Mouse (Mus musculus) spleen, adult 18-20 months (tissue): ENCODE measurements around the gene Trank1.
A peak's percentile ranks its signal among the peaks of the same experiment; 100 is the strongest.

ENCODE experiments used
- DNase-seq, 2 experiments: peaks; one replicate each; pipeline ENCODE4 v3.0.0; 2022; ENCODE audit warnings: mixed read lengths in 2 of 2

The Trank1 gene

DNA sequence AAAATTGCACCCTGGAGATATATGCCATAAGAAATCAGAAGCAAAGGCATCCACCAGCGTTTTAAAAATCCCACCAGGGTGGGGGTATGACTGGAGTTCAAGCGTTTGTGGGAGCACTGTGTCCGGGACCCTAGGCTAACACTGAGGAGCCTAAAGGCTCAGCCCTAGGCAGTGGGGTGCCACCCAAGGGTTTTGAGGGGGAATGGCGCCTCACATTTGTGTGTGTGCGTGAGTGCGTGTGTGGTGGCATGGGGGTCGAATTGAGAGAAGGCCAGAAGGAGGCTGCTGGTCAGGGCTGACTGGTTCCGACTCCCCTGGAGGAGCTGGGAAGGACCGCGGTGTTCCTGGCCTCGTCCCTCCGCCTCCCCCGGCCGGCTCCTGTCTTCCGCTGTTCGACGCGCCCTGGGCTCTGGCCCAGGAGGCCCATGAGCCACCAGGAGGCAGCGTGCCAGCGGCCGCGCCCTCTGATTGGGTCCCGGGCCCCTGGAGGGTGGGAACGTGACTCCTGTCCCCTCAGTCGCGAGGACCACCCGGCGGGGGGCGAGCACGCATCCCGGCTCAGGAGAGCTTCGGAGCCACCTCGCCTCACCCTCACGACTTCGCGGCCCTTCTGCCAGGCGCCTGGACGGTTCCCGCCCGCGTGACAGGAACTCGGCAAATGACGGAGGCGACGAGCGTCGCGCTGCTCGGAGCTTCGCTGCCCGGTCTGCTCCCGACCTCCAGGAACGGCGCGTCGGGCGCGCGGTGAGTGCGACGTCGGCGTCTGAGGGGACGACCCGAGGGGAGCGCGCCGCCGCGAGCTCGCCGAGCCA, at the start of gene Trank1:
Gene Trank1 (plus strand): TSS at position 709 of the 812 bp plus-strand sequence.
- DNase-seq, result no peak

DNA sequence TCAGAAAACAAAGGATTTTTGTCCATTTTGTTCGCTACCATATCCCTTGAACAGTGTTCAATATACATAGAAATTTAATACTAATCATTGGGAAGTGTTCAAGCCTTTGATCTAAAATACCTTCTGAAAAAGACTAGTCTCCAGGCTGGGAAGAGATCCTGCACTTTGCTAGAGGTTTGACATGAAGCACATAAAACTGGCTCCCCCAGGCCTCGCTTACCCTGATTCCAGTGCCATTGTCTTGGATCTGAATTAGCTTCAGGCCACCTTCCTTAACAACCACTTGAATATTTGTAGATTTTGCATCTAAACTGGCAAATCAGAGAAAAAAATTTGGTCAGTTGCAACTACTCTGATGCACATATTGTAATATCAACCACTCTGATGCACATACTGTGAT, 43.5 kb upstream of the Trank1 start:
- DNase-seq, result no peak

GRCm38 (mm10) chr9:111270606-111271005, 40.9 kb upstream of the Trank1 start:
- no peak for DNase-seq

- DNase-seq, result no peak
These were observed 40.5 kb upstream of the Trank1 start for GRCm38 (mm10) chr9:111271056-111271433.

- peak; percentile 97 for DNase-seq
These were observed 39.9 kb upstream of the Trank1 start, which contains the start of the genes Mlh1 and Epm2aip1 for GRCm38 (mm10) chr9:111271434-111272160. TSS of gene Mlh1 (minus strand) at chr9:111271791. TSS of gene Epm2aip1 (plus strand) at chr9:111271929.

DNA sequence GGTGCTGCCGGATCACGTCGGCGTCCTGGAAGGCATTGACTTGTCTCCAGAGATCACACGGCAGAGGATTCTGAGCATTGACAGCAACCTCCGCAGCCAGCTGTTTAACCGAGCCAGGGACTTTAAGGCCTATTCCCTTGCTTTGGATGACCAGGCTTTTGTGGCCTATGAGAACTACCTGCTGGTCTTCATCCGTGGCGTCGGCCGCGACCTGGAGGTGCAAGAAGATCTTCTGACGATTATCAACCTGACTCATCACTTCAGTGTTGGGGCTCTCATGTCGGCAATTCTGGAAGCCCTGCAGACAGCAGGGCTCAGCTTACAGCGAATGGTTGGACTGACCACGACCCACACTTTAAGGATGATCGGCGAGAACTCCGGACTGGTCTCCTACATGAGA, 39.2 kb upstream of the Trank1 start:
- DNase-seq, result no peak

- no peak for DNase-seq
These were observed 38.3 kb upstream of the Trank1 start for GRCm38 (mm10) chr9:111272996-111273785.

- no peak for DNase-seq
These were observed 37.6 kb upstream of the Trank1 start for GRCm38 (mm10) chr9:111273958-111274357.

- DNase-seq, result no peak
These were observed 36.4 kb upstream of the Trank1 start for GRCm38 (mm10) chr9:111275156-111275555.

DNA sequence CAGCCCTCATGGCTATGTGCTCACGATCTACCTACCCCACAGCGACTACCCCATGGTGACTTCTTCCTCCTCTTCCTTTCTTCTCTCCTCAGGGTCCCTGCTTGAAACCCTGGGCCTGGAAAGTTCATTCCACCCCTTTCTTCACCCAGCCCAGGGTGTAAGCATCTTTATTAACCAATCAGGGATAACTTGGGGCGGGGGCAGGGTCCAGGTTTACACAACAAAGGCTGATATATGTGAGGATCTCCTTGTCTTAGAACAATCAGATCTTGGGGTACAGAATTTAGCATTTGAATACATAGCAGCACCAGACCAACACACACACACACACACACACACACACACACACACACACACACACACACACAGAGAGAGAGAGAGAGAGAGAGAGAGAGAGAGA, 26.5 kb upstream of the Trank1 start:
- DNase-seq, result no peak

GRCm38 (mm10) chr9:111285676-111286075, 25.9 kb upstream of the Trank1 start:
- DNase-seq, result no peak

- DNase-seq, result no peak
These were observed 25.1 kb upstream of the Trank1 start for GRCm38 (mm10) chr9:111286468-111286867.

DNA sequence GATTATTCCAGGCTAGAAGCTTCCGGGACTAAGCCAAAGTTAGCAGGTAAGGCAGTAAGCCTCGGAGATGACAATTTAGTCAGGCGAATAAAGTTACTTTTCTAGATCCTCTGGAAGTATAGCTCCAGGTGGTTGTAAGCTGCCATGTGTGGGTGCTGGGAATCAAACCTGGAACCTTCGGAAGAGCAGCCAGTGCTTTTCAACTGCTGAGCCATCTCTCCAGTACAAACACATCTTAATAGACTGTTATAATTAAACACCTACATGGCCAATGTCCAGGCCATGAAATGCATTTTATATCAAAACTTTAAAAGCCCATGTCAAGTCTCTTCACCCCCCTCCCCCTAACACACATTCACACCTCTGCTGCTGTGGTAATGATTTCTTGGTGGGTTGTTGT, 23.6 kb upstream of the Trank1 start:
- no peak for DNase-seq

- no peak for DNase-seq
These were observed 22.2 kb upstream of the Trank1 start for GRCm38 (mm10) chr9:111289294-111289831.

DNA sequence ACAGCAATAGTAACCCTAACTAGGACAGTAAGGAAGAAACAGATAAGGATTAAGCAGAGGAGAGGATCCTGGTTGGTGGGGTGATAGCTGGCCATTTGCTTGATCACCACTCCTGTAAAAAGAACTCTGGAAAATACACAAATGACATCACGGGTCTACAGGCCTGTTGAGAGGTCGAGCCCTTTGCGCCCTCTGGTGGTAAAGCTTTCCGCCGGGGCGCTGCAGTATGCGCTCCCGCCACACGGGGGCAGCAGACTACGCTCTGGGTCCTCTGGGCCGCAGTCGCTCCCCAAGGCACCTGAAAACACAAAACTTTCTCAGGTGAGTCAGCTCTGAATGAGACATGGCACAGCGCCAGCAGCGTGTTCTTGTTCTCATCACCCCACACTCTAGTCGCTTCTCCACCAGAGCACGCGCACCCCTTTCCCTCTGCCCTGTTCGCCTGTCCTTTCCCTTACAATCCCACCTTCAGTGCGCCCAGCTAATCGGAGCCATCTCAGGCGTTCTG, 21.7 kb upstream of the Trank1 start:
- DNase-seq, result peak; percentile 73 to 94

GRCm38 (mm10) chr9:111290539-111291100, 20.9 kb upstream of the Trank1 start:
- DNase-seq, result no peak

- no peak for DNase-seq
These were observed 18.3 kb upstream of the Trank1 start for GRCm38 (mm10) chr9:111293234-111293633.

DNA sequence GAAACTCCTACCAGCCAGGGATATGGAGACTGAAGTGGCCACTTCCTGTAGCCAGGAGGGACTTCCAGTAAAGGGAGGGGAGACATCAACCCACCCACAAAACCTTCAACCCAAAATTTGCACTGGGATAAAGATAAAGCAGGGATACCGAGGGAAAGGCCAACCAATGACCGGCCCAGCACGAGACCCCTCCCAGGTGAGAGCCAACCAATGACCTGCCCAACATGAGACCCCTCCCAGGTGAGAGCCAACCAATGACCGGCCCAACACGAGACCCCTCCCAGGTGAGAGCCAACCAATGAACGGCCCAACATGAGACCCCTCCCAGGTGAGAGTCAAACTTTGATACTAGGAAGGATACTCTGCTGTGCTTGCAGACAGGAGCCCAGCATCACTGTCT, 16.6 kb upstream of the Trank1 start:
- DNase-seq, result no peak

DNA sequence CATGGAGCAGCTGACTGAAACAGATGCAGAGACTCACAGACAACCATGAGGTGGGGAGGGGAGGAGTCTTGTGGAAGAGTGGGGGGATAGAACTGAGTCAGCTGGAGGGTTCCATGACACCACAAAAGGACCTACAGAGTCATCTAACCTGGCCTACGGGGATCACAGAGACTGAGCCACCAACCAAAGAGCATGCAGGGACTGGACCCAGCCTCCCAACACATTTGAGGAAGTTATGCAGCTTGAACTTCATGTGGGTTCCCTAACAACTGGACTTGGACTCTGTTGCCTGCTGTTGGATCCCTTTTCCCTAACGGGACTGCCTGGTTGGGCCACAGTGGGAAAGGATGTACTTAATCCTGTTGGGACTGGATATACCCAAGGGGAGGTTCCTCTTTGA, 16.2 kb upstream of the Trank1 start:
- DNase-seq, result no peak

- DNase-seq, result no peak
These were observed 15.1 kb upstream of the Trank1 start for GRCm38 (mm10) chr9:111296433-111296832.

GRCm38 (mm10) chr9:111298606-111299005, 12.9 kb upstream of the Trank1 start:
- DNase-seq, result no peak

- DNase-seq, result no peak
These were observed 9.2 kb upstream of the Trank1 start for GRCm38 (mm10) chr9:111302196-111302831.
